Mouse (Mus musculus) monocyte, adult 5-6 weeks (primary cell): ENCODE data around the gene Tmprss9. TPM values are rescaled to one million over a fixed set of nuclear protein-coding genes. Genes with fewer than 3 reads are reported as not detected.

ENCODE experiments used
- ATAC-seq: fragments of 153-309, 156-312 bp; replicated peaks from 2 replicates; pipeline ENCODE4 v1.8.0; 2017; ENCODE audit warnings: mild to moderate bottlenecking; ENCODE audit not compliant: low TSS enrichment, insufficient number of reproducible peaks, severe bottlenecking, poor library complexity, low FRiP score
- total RNA-seq: library from RNA; stranded (forward); fragments of 200-1000, 200-491, 200-594 nt; gene quantifications from 3 replicates; pipeline ENCODE4 v1.2.3, GENCODE M21; 2017

The Tmprss9 gene
- total RNA-seq, 1 experiment from 2014 or later, result not detected

GRCm38 (mm10) chr10:80931153-80931671, 59.6 kb downstream of the Tmprss9 start:
- no peak for ATAC-seq

- no peak for ATAC-seq
These were observed 60.0 kb downstream of the Tmprss9 start for GRCm38 (mm10) chr10:80931695-80932094.

DNA sequence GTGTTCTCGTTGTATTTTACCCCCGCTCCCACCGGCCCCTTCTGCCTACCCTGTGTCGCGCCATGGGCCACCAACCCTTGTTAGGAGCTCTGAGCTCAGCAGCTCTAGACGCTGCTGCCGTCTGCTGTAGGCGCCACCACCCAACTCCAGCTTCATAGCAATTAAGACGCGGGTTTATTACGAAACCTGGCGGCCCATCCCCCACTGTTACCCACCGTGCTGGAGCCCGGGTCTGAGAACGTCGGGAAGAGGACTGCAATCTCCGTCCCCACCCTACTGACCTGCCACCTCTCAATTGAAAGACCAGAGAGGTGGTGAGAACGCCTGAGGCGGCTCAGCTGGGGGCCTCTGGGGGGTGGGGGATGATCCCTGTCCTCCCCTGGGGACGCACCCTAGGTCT, 60.6 kb downstream of the Tmprss9 start:
- ATAC-seq, result no peak

DNA sequence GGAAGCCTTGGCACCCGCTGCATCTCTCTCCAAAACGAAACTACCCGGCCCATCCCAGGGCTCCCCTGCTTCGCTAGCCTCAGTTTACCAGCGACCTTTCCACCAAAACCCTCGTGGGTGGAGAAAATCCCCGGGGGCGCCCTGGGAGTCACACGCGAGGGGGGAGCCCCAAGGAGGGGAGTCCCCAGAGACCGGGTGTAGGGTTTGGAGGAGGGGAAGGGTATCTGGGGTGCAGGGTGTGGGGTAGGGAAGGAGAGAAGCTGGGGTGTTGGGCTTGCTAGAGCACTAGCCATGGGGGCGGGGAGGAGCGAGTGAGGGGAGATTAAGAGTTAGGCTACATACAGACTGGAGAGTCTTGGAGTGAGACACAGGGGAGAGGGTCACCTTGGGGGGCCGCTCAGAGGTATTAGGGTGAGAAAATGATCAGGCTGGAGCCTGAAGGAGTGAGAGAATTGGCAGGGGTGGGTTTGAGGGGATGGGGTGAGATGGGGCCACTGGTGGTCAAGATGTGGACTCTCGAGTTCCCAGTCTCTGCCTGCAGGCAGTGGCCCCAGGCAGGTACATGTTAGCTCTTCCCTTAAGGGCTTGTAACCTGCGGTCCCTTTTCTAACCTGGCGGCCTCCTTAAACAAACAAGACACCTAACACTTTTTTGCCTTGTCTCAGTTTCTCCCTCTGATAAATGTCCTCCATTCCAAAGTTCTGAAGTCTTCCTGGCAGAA, 61.2 kb downstream of the Tmprss9 start:
- no peak for ATAC-seq

DNA sequence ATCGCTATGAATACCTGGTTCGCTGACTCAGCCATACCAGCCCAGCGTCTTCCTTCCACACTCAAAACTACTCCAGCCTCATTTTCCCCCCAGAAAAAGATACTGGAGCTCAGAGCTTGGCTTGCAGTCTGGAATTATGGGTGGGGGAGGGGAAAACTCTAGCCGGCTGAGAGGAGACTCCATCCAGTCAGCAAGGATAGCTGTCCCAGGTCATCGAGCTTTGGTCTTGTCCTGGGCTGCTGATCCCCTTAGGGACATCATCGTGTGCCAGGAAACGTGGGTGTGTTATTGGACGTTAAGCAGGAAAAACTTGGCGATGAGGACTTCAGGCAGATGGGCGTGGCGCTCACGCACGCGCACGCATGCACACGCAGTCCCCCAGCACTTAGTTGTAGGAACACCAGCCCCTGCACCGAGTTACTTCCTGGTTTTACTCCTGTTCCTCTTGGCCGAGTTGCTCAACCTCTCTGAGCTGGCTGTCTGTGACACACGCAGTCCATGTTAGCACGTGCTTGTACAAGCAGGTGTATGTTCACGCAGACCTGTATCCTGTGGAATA, 61.9 kb downstream of the Tmprss9 start:
- ATAC-seq, result peak; percentile 59

DNA sequence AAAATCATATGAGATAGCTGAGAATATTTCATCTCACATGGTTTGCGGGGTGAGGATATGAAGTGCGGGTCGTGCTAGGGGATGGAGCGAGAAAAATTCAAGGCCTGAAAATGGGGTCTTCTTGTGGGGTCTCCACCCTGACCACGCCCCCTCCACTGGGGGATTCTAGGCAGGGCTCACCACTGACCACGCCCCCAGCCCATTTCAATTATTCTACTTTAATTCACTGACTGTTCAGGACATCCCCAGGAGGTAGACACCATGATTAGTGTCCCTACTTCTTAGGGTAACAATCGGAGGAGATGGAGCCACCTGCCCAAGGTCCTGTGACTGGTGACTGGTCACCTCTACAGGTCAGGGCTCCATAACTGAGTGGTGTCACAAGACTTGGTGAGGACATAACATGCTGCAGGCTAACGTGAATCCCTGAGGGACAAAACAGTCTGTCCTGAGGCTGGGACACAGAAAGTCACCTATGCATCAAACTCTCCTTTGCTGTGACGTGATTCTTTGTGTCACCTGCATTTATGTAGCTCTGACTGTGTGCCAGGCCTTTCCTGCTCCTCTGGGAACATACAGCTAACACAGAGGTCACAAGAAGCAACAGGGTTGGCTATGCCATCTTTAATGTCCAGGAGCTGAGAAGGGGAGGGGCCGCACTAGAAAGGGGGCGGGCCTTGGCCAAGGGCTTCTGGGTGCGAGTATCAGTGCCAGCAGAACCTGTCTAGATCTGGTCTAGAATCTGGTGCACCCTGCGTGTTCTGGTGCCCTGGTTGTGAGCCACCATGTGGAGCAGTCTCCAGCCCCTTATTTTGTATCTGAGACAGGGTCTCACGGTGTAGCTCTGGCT, 62.7 kb downstream of the Tmprss9 start:
- ATAC-seq, result no peak

DNA sequence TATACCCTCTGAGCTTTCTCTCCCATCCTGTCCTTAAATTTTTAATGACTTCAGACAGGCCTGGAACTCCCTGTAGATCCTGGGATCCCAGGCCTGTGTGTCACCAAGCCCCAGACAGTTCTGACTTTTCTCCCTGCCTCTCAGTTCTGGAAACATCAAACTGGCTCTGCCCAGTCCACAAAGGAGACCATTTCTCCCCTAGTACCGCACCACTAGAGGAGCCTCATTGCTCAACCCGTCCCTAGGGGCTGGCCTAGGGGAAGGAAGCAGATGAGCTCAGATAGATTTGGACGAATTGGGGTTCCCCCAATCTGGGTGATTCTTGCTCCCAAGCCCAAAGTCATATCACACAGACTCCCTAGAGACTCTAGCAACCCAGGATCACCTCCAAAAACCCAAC, 63.6 kb downstream of the Tmprss9 start:
- peak; percentile 38; the same call in 1 of the 2 replicates for ATAC-seq

- ATAC-seq, result no peak
These were observed 64.0 kb downstream of the Tmprss9 start for GRCm38 (mm10) chr10:80935698-80936097.

DNA sequence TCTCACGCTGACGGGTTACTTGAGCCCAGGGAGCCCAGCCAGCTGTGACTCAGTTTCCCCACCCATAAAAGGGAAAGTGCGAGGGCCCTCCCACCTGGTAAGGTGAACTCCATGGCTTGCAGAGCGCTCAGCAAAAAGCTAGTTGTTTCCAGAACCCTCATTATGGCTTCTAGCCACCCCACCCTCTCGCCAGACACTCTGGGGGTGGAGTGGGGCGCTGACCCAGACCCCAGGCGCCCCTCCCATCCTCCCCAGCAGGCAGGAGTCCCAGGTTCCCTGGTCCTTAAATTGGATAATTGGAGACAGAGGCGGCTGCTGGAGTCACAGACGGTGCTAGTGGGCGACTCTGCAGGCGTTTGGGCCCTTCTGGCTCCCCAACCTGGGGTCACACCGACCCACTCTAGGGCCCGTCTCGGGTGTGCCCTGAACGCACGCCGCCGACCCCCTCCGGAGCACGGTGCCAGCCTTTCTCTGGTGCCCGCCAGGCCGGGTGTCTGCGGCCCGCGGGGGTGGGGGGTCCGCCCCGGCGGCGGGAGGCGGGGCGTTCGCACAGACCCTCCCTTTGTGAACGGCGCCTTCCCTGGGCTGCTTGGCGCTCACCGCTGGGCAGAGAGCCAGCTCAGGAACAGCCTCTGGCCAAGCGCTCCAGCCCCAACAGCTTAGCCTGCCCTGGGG, 64.6 kb downstream of the Tmprss9 start:
- ATAC-seq, result no peak

DNA sequence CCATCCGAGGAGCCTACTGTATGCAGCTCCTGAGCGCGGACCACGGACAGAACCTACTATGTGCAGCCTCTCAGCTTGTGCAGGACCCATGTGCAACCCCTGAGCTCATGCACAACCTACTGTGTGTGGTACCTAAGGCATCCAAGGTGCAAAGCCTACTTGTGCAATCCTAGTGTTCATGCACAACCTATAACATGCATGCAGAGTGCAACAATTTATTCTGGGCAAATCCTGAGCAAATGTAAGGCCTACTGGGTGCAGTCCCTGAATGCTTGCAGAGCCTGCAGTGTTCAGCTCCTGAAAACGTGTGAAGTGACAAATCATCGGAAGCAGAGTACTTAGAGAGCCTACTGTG, 65.1 kb downstream of the Tmprss9 start:
- no peak for ATAC-seq

GRCm38 (mm10) chr10:80937646-80938045, 66.0 kb downstream of the Tmprss9 start:
- no peak for ATAC-seq

DNA sequence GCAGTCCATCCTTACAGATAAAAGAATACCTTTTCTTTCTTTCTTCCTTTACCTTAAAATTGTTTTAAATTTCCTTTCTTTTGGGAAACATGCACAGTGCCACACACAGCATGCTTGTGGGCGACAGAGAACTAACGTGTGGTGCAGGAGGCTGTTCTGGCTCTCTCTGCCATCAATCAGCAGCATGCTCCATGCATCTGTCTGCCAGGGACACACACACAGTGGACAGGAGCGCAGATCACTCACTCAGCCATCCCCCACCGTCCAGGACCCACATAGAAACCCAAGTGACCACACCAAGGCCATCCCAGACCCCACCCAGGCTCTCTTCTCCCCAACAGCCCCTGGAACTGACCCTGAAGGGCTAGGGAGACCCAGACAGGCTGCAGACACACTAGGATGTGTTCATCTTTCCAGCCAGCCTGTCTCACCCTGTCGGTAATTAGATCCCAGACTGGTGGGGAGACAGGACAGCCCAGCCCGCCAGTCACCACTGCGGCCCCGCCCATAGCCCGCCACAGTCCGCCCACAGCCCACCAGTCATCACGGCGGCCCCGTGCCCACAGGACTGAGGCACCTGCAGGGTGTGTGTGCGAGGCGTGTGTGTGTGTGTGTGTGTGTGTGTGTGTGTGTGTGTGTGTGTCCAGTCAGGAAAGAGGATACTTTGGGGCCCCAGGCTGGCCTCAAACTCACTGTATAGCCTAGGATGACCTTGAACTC, 67.3 kb downstream of the Tmprss9 start:
- no peak for ATAC-seq

DNA sequence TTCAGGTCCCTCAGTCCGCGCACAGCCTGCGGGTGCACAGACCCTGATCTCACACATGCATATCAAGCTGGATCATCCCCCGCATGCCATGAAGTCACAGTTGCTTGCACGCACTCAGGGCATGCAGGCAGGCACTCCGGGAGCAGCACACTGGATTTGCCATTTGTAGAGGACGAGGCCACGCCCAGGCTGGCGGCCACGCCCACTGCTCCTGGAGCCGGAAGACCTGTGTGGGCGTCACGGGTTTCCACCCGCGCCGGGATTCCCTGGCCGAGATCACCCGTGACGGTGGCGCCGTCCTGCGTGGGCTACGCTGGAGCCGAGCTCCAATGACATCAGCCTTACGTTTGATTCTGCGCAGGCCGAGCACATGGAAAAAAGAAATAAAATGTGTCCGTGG, 68.0 kb downstream of the Tmprss9 start:
- 0 out of 2 replicates have a peak, but pooled peaks have one; percentile 41 for ATAC-seq

GRCm38 (mm10) chr10:80940320-80940987, 68.8 kb downstream of the Tmprss9 start:
- ATAC-seq, result no peak

GRCm38 (mm10) chr10:80940988-80941347, 69.3 kb downstream of the Tmprss9 start:
- no peak for ATAC-seq

- ATAC-seq, result peak; percentile 24; the same call in 1 of the 2 replicates
These were observed 71.3 kb downstream of the Tmprss9 start for GRCm38 (mm10) chr10:80942919-80943318.

GRCm38 (mm10) chr10:80943701-80944100, 72.1 kb downstream of the Tmprss9 start:
- ATAC-seq, result no peak

- no peak for ATAC-seq
These were observed 72.6 kb downstream of the Tmprss9 start for GRCm38 (mm10) chr10:80944231-80944630.
